Mouse (Mus musculus) 416B (cell line): ENCODE data around the gene Cox19.

ENCODE experiments used
- DNase-seq: peaks from one replicate; pipeline ENCODE4 v3.0.0; 2011; ENCODE audit warnings: low read depth

Cox19 gene

GRCm38 (mm10) chr5:139381586-139382513 is 30.6 kb upstream of the Cox19 start:
- DNase-seq: peak; percentile 88

GRCm38 (mm10) chr5:139380385-139381248 is 29.4 kb upstream of the Cox19 start:
- peak; percentile 96 for DNase-seq

GRCm38 (mm10) chr5:139379771-139380384 is 28.7 kb upstream of the Cox19 start:
- DNase-seq: no peak

GRCm38 (mm10) chr5:139378986-139379629 is 27.9 kb upstream of the Cox19 start:
- peak; percentile 53 for DNase-seq

GRCm38 (mm10) chr5:139378271-139378556 is 27.0 kb upstream of the Cox19 start:
- DNase-seq: no peak

- peak; percentile 96 for DNase-seq
Observed at GRCm38 (mm10) chr5:139377468-139378270, 26.5 kb upstream of the Cox19 start, which contains the start of gene Gpr146. Gpr146 (plus strand) TSS chr5:139377697.

- DNase-seq: no peak
Observed at GRCm38 (mm10) chr5:139374841-139375240, 23.6 kb upstream of the Cox19 start.

- no peak for DNase-seq
Observed at GRCm38 (mm10) chr5:139373889-139374444, 22.7 kb upstream of the Cox19 start.

- DNase-seq: peak; percentile 69
Observed at GRCm38 (mm10) chr5:139373126-139373525, 21.9 kb upstream of the Cox19 start.

GRCm38 (mm10) chr5:139371631-139372401 is 20.6 kb upstream of the Cox19 start:
- peak; percentile 95 for DNase-seq

- DNase-seq: no peak
Observed at GRCm38 (mm10) chr5:139371118-139371517, 19.9 kb upstream of the Cox19 start.

GRCm38 (mm10) chr5:139370336-139370735 is 19.1 kb upstream of the Cox19 start:
- DNase-seq: no peak

GRCm38 (mm10) chr5:139368638-139369320 is 17.6 kb upstream of the Cox19 start:
- DNase-seq: no peak

- no peak for DNase-seq
Observed at GRCm38 (mm10) chr5:139367884-139368458, 16.8 kb upstream of the Cox19 start.

- peak; percentile 25 for DNase-seq
Observed at GRCm38 (mm10) chr5:139366484-139366883, 15.3 kb upstream of the Cox19 start.

- peak; percentile 68 for DNase-seq
Observed at GRCm38 (mm10) chr5:139365827-139366226, 14.6 kb upstream of the Cox19 start.

- DNase-seq: peak; percentile 28
Observed at GRCm38 (mm10) chr5:139364911-139365571, 13.8 kb upstream of the Cox19 start.

- DNase-seq: peak; percentile 83
Observed at GRCm38 (mm10) chr5:139364260-139364910, 13.2 kb upstream of the Cox19 start.
